Mouse (Mus musculus) midbrain, postnatal 0 days (tissue): Measurements from ENCODE around the gene Fmo1. TPM values are rescaled to one million over a fixed set of nuclear protein-coding genes. Genes with fewer than 3 reads are reported as not detected.

Experiments used
- ATAC-seq: fragments of 200-750 bp; cut with Nextera tagmentation; 2 replicates; pipeline ENCODE4 v1.8.0; 2017; ENCODE audit warnings: moderate number of reproducible peaks, mild to moderate bottlenecking, moderate TSS enrichment, moderate library complexity; ENCODE audit not compliant: low FRiP score
- DNase-seq: peaks from one replicate; pipeline ENCODE4 v3.0.0-alpha.2; 2015; ENCODE audit warnings: low spot score
- H3K27ac ChIP-seq: fragments of 300-500 bp; sonication (generic); 2 replicates; pipeline ENCODE4 v1.5.1; 2014; ENCODE audit warnings: low read depth, mild to moderate bottlenecking, low read length, mixed read lengths
- H3K27me3 ChIP-seq: fragments of 300-500 bp; sonication (generic); 2 replicates; pipeline ENCODE4 v1.6.1; 2014; ENCODE audit warnings: low read length, control low read depth, mixed read lengths; ENCODE audit not compliant: insufficient read depth
- H3K36me3 ChIP-seq: fragments of 300-500 bp; sonication (generic); 2 replicates; pipeline ENCODE4 v1.6.1; 2014; ENCODE audit warnings: low read length, control low read depth, mixed read lengths; ENCODE audit not compliant: insufficient read depth
- H3K4me1 ChIP-seq: fragments of 300-500 bp; sonication (generic); 2 replicates; pipeline ENCODE4 v1.6.1; 2014; ENCODE audit warnings: mild to moderate bottlenecking, control low read depth, antibody characterized with exemption, low read length, mixed read lengths; ENCODE audit not compliant: insufficient read depth
- H3K4me2 ChIP-seq: fragments of 300-500 bp; sonication (generic); 2 replicates; pipeline ENCODE4 v1.6.1; 2014; ENCODE audit warnings: low read depth, mild to moderate bottlenecking, low read length, mixed read lengths; ENCODE audit not compliant: poor library complexity, severe bottlenecking
- H3K4me3 ChIP-seq: fragments of 300-500 bp; sonication (generic); 2 replicates; pipeline ENCODE4 v1.5.1; 2014; ENCODE audit warnings: low read depth, mild to moderate bottlenecking, low read length, moderate library complexity
- H3K9ac ChIP-seq: fragments of 300-500 bp; sonication (generic); replicated peaks from 2 replicates; pipeline ENCODE4 v1.6.1; 2014; ENCODE audit warnings: mild to moderate bottlenecking, low read length, moderate library complexity, mixed read lengths; ENCODE audit not compliant: poor library complexity, severe bottlenecking
- H3K9me3 ChIP-seq: fragments of 300-500 bp; sonication (generic); 2 replicates; pipeline ENCODE4 v1.6.1; 2016; ENCODE audit warnings: low read length, control low read depth
- CTCF ChIP-seq: IDR thresholded peaks from 2 replicates; pipeline ENCODE4 v1.5.1; 2016; ENCODE audit warnings: antibody characterized with exemption, mild to moderate bottlenecking
- WGBS: fragments of 180-500 bp; shearing (Covaris S2); extraction: QIAGEN DNeasy Blood & Tissue Kit; methylation state at CpG from one replicate; pipeline ENCODE4 v1.1.7; 2014; 5-methylcytosine and 5-hydroxymethylcytosine counted together
- polyA plus RNA-seq: library from polyadenylated mRNA; unstranded; fragments of >200 nt; fragmentation: Nextera tagmentation; extraction: Ambion mirVana; gene quantifications from 2 replicates; pipeline ENCODE4 v1.2.1, GENCODE M21; 2015
- total RNA-seq: library from RNA; depleted of rRNA; stranded (reverse); fragments of >200 nt; gene quantifications from 2 replicates; pipeline ENCODE4 v1.2.3, GENCODE M21; 2014

Fmo1 gene
- total and polyA plus RNA-seq, 2 experiments from 2014 or later: 35.0 to 69.1 TPM

DNA sequence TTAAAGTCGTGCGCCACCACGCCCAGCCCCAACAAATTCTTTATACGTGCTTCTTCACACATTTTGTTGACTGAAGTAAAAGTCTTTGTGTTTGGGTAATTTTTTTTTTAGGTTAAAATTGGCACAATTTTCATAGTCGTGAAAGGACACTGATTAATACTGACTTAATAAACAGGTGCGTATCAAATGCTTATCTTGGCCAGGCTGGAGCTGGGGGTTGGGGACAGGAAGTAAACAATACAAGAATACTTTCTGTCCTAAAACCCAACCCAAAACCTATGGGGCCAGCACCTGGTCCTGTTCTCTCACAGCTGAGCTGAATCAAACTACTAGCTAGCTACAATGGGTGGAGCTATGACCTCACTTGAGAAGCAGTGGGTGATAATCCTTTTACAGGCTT is 26.6 kb upstream of the Fmo1 start:
- no peaks in the 10 kb centered on the region for H3K9me3 ChIP-seq
- WGBS: 95% methylated on average over 6 of the region's 6 CpGs
- H3K4me3 ChIP-seq: no peak overlapping the region
- no peak overlapping the region for H3K27ac ChIP-seq
- H3K27me3 ChIP-seq: no peaks in the 10 kb centered on the region
- TF ChIP-seq CTCF: no peak
- DNase-seq (no peak), ATAC-seq (no peak)
- no peak overlapping the region for H3K4me2 ChIP-seq
- H3K36me3 ChIP-seq: no peaks in the 10 kb centered on the region
- no peak overlapping the region for H3K9ac ChIP-seq
- H3K4me1 ChIP-seq: no peaks in the 10 kb centered on the region

DNA sequence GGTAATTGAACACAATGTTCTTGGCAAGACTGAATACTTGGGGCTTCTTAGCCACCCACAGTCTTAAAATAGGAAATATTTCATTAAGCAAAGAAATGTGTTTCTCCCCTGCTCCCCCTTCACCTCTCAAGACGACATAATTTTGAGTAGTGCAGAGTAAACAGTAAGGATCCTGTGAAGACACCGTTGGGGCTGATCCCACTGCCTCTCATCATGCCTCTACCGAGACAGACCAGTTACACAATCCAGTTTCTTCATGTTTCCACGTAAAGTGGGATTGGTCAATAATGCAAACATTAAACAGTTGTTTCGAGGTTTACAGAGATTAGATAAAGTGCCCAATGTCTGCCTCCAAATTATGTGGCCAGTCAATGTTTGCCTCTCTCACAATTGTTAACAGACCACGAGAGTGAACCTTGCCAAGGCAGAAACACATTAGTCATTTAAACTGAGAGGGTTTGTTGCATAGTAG is 25.6 kb upstream of the Fmo1 start:
- WGBS: 74% methylated on average over 6 of the region's 6 CpGs

DNA sequence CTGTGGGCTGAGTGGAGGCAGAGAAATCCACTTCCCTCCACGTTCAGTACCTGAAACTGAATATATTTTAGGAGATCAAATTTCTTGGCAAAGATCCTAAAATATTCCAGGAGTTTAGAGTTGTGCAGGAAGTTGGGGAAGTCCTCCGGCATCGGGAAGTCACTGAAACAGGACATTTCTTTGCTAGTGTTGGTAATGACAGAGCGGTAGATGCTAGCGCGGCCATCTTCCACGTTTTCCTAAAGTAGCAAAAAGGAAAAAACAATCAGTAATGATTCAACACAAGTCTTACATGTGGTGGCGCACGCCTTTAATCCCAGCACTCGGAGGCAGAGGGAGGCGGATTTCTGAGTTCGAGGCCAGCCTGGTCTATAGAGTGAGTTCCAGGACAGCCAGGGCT is 22.2 kb upstream of the Fmo1 start:
- Histone ChIP-seq H3K4me1 (no peaks in the 10 kb centered on the region), H3K4me3 (no peak overlapping the region), H3K27me3 (no peaks in the 10 kb centered on the region), H3K4me2 (no peak overlapping the region), H3K9me3 (no peaks in the 10 kb centered on the region), H3K36me3 (no peaks in the 10 kb centered on the region), H3K9ac (no peak overlapping the region), H3K27ac (no peak overlapping the region)
- WGBS: 88% methylated on average over 12 of the region's 12 CpGs
- DNase-seq (no peak), ATAC-seq (no peak)
- TF ChIP-seq CTCF: no peak

More for the DNA sequence above, 25.6 kb upstream of the Fmo1 start:
- Histone ChIP-seq H3K36me3 (no peaks in the 10 kb centered on the region), H3K27ac (no peak overlapping the region), H3K9ac (no peak overlapping the region), H3K9me3 (no peaks in the 10 kb centered on the region), H3K4me3 (no peak overlapping the region), H3K4me1 (no peaks in the 10 kb centered on the region), H3K4me2 (no peak overlapping the region), H3K27me3 (no peaks in the 10 kb centered on the region)
- TF ChIP-seq CTCF: no peak
- ATAC-seq (no peak), DNase-seq (no peak)

DNA sequence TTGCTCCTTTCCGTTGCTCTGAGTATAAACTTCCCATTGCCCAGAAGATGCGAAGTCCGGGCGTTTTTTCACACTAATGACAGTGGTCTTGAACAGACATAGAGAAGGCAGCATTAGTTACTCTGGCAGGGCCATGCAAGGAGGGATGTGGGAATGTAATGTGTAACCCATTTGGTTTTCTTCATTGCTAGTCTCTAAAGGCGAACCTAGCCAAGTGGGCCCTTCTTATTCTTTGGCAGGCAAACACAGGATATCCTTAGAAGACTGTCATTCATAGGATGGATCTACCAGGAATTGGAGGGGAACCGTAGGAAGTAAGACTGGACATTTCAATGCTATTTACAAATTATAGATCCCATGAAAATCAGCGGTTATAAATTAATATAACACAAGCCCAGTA is 21.2 kb upstream of the Fmo1 start:
- ATAC-seq (no peak), DNase-seq (no peak)
- H3K9ac ChIP-seq: no peak overlapping the region
- no peaks in the 10 kb centered on the region for H3K9me3 ChIP-seq
- no peak overlapping the region for H3K4me3 ChIP-seq
- 93% methylated on average over 7 of the region's 7 CpGs for WGBS
- no peak overlapping the region for H3K4me2 ChIP-seq
- H3K27me3 ChIP-seq: no peaks in the 10 kb centered on the region
- no peaks in the 10 kb centered on the region for H3K36me3 ChIP-seq
- TF ChIP-seq CTCF: no peak
- no peak overlapping the region for H3K27ac ChIP-seq
- no peaks in the 10 kb centered on the region for H3K4me1 ChIP-seq

DNA sequence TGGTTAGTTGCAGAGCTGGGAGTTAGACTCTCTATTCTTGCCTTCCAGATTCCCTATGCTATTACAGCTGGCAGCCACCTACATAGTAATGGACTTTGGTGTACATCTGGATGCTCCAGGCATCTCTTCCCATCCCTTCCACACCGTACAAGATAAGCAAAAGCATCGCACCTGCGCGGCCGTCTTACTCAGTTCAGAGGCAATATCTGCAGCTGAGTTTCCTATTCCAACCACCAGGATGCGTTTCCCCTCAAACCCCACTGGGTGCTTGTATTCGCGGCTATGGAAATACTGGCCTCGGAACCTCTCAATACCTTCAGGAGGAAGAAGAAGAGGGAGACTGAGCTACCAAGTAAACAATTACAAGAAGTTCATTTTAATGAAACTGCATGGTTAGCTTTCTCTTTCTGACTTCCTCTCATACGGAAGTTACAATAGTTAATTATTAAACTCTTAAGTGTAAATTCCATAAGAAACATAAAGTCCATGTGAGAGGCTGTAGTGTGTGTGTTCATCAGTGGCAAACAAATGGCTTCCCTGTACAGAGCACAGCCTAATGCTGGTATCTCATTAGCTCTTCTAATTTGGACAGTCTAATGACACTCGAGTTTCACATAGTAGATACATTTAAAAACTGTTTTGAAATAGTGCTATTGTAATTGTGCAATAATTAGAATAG is 19.9 kb upstream of the Fmo1 start:
- ATAC-seq (no peak), DNase-seq (no peak)
- H3K27me3 ChIP-seq: no peaks in the 10 kb centered on the region
- no peak overlapping the region for H3K27ac ChIP-seq
- TF ChIP-seq CTCF: no peak
- no peaks in the 10 kb centered on the region for H3K9me3 ChIP-seq
- no peak overlapping the region for H3K4me3 ChIP-seq
- WGBS: 86% methylated on average over 11 of the region's 11 CpGs
- no peaks in the 10 kb centered on the region for H3K4me1 ChIP-seq
- H3K9ac ChIP-seq: no peak overlapping the region
- H3K4me2 ChIP-seq: no peak overlapping the region
- no peaks in the 10 kb centered on the region for H3K36me3 ChIP-seq

DNA sequence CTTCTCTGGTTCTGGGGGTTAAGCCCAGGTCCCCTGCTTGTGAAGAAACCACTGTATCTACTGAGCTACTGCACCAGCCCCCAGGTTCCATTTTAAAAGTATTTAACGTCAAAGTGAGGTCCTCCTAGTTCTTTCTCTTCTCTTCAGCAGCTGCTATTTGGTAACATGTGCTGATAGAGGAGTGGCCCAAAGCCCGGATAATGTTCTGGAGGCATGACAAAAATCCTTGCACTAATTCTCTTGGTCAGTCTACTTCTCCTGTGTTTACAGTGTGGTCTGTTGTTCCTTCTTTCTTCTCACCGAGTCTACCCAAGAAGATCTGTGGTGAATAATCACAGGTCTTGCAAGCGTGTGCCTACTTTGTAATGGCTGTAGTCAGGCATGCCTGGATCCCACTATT is 16.3 kb upstream of the Fmo1 start:
- DNase-seq (no peak), ATAC-seq (no peak)
- no peaks in the 10 kb centered on the region for H3K36me3 ChIP-seq
- H3K4me1 ChIP-seq: no peaks in the 10 kb centered on the region
- H3K4me3 ChIP-seq: no peak overlapping the region
- H3K9me3 ChIP-seq: no peaks in the 10 kb centered on the region
- H3K27me3 ChIP-seq: no peaks in the 10 kb centered on the region
- H3K4me2 ChIP-seq: no peak overlapping the region
- TF ChIP-seq CTCF: no peak
- no peak overlapping the region for H3K9ac ChIP-seq
- H3K27ac ChIP-seq: no peak overlapping the region
- WGBS: 84% methylated on average over 4 of the region's 4 CpGs
